Mouse (Mus musculus): ENCODE measurements around the gene Lcn4.

DNA sequence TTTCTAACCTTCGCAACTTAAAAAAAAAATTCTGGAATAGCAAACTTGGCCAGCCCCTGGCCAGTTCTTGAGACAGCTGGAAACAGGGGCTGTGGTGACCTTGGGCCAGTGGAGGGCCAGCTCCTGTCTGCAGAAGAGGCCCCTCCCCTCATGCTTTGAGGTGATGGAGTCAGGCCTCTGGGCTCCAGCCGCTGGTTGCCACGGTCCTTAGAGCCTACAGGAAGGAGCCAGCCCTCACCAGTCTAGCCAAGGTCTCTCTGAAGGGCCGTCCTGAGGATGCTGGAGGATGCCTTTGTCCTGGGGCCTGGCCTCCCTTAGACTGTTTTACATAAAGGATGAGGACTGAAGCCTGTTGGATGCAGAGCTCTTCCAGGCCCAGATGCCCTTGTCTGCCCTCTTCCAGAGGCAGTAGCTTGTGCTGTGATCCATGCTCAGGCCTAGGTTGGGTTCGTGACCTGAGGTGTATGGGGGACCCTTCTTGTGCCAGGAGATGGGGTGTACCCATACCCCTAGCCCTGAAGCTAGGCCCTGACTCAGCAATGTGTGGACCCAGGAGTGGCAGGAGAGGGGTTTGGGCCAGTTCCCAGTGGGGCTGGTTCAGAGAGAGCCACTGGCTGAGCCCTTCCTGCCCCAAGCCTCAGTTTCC is 42.2 kb downstream of the Lcn4 start:
- TF ChIP-seq POLR2A (IDR thresholded peaks at IDR 0.05; ENCODE audit: control insufficient read depth in 1 of 2, insufficient read depth in 1 of 2, low read depth in 1 of 2, low read length in 2 of 2, poor library complexity in 1 of 2) (no peak), ELF1 (IDR thresholded peaks at IDR 0.05; ENCODE audit: low read depth, low read length) (no peak), POLR2AphosphoS5 (IDR thresholded peaks at IDR 0.05; ENCODE audit: borderline replicate concordance, low read depth, low read length) (no peak), CTCF (IDR thresholded peaks at IDR 0.05 in 2 of 3, conservative IDR thresholded peaks at IDR 0.05 in 1 of 3; ENCODE audit: control insufficient read depth in 1 of 3, insufficient read depth in 1 of 3, low read depth in 2 of 3, low read length in 3 of 3, poor library complexity in 1 of 3, severe bottlenecking in 1 of 3) (no peak), TAL1 (IDR thresholded peaks at IDR 0.05; ENCODE audit: low read length) (no peak)
